Mouse (Mus musculus): ENCODE measurements around the gene Prdm11.

DNA sequence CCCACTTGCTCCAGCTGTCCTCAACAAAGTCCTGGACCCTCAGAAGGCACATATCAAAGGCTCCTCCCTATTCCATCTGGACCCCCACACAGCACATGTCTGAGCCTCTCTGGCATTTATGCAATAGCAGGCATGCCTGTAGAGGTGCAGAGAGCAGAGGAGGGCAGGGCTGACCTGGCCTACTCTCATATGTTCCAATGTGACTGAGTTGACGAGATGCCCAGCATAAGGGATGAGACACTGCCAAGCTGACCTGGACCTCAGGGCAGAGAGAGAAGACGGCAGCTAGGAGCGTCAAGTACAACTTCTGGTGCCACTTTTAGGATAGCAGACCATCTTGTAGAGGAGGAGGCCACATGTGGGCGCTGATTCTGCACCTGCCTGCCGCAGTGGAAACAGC lies 54.0 kb downstream of the Prdm11 start:
- TF ChIP-seq POLR2A (IDR thresholded peaks at IDR 0.05; ENCODE audit: low read depth, low read length) (no peak), CTCF (IDR thresholded peaks at IDR 0.05; ENCODE audit: extremely low read depth, insufficient read length, insufficient replicate concordance, low read depth, low read length) (no peak)

Data from small intestine, adult 2 months (tissue).